Mouse (Mus musculus): ENCODE measurements around the gene Zfp951.
"Not testable (repeated sequence)": the region's sequence is repeated elsewhere in the genome, so short reads cannot be mapped to it uniquely, and the experiment has no call there.

The Zfp951 gene

GRCm38 (mm10) chr5:104859962-104860525 lies at the start of gene Zfp951:
Gene Zfp951, minus strand, starts transcription at chr5:104860070.
- not testable (repeated sequence) for DNase-seq (ENCODE audit: low spot score)

DNA sequence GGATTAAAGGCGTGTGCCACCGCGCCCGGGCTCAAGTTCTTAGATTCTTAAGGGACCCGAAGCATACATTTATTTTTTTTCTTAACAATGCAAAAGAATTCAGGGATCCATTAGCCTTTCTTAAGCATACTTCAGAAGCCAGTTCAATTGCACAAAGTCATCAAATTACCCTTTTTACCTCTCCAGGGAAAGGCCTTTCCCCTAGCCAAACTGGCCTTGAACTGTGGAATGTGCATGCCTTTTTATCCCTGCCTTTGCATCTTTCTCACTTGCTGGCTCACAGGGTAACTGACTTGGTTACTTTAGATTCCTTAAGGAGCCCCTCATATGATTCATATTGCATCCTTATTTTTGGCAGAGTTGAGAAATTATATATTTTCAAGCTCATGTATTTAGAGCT lies 46.7 kb upstream of the Zfp951 start:
- DNase-seq (ENCODE audit: low spot score), result not testable (repeated sequence)

DNA sequence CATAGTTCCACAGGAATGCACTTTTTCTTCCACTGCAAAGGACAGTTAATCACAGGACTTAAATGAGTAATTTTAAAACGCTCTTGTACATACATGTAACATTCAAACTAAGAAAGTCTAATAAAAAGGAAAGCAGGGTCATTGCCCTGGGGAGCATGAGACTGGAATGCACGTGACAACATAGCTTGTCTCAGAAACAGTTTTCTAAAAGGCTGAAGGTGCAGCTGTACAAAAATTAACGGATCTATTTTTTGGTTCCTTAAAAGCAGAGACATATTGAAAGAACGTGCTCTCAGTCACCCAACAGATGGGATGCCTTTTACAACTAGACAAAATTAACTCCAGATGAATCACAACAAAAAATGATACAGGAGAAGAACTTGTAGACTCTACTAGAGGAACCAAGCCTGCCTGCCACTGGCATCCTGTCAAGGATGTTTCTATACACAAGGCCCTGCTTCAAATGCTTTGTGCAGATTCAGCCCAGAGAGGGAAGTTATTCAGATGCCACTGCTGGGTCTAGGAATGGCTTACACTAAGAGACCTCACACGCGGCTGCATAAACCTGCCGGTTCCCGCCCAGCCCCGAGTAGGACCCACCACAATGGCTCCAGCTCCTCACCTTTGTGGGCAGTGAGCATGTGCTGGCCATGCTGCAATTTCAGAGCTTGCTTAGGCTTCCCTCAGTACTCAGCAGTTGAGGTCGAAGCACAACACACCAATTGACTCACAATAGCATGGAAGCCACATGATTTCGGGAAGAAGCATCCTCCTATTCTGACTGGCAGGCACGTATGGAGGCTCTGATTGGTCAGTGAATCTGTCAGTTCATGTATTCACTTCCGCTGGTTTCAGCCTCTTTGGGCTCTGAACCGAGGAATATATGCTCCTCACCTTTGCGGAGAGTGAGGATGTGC lies 567 bp downstream of the Zfp951 start:
- DNase-seq (ENCODE audit: low spot score), result not testable (repeated sequence)

- DNase-seq (ENCODE audit: low spot score), result not testable (repeated sequence)
Observed at GRCm38 (mm10) chr5:104854546-104854945, 5.3 kb downstream of the Zfp951 start.

GRCm38 (mm10) chr5:104833330-104833729 lies 26.5 kb downstream of the Zfp951 start:
- DNase-seq (ENCODE audit: low spot score), result no peak

DNA sequence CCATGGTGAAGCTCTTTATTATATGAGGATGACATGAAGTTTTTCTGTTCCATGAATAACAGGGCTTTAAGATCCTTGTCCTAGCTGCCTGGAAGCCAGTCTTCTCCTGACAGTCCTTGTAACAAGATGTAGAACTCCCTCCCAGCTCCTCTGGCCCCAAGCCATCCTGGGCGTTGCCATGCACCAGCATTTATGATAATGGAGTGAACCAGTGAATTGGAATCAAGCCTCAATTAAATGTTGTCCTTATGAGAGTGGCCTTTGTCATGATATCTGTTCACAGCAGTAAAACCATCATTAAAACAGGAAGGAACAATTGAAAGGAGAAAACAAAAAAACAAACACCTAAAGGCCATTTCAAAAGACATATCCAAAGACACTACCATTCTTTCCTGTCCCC lies 30.3 kb downstream of the Zfp951 start:
- DNase-seq (ENCODE audit: low spot score), result no peak

DNA sequence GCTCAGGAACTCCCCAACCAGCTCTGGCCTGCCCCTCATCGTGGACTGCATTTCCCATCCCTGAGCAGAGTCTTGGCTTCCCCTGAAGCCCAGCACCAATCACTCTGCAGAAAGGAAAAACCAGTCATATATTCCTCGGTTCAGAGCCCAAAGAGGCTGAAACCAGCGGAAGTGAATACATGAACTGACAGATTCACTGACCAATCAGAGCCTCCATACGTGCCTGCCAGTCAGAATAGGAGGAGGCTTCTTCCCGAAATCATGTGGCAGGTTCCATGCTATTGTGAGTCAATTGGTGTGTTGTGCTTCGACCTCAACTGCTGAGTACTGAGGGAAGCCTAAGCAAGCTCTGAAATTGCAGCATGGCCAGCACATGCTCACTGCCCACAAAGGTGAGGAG lies 89.7 kb downstream of the Zfp951 start:
- DNase-seq (ENCODE audit: low spot score), result not testable (repeated sequence)

Data from urinary bladder, postnatal 10 days (tissue).